9 mouse cellular contexts compared by ENCODE assay signal in genomic region chr4:24720834-24721233, GRCm38 (mm10).
DNase-seq lines count a peak whose midpoint lies in the region; ATAC-seq and TF ChIP-seq lines count a peak whose summit lies in the region.
"Had no signal": no experiment of that assay in that cellular context is flagged by ENCODE, and none has a peak within 500 bp of the region (broad histone marks: within the 10 kb centered on the region; RNA-seq: fewer than 3 reads in every experiment).

No protein-coding gene starts in this region.

- TF ChIP-seq CTCF in liver, adult 2 months (IDR thresholded peaks at IDR 0.05; ENCODE audit: low read depth, low read length), result no peak
- TF ChIP-seq CTCF in left cerebral cortex, adult 2 months (IDR thresholded peaks at IDR 0.05), result peak; percentile 78

- TF ChIP-seq POLR2A in liver, adult 2 months (IDR thresholded peaks at IDR 0.05; ENCODE audit: extremely low read depth, insufficient read depth, low read length), result no peak

- H3K9me3 ChIP-seq in liver, embryonic 12.5 days (replicated peaks), result no peaks in the 10 kb centered on the region
- H3K9me3 ChIP-seq in intestine, embryonic 16.5 days (ENCODE audit: control insufficient read depth, low read length), result no peaks in the 10 kb centered on the region
- H3K9me3 ChIP-seq: limb, embryonic 15.5 days had no signal

- H3K4me1 ChIP-seq in liver, adult 2 months (ENCODE audit: control insufficient read depth, insufficient read depth, low read length), result no peaks in the 10 kb centered on the region
- H3K4me1 ChIP-seq in liver, embryonic 12.5 days, result no peaks in the 10 kb centered on the region
- H3K4me1 ChIP-seq in intestine, embryonic 16.5 days (ENCODE audit: control insufficient read depth, insufficient read depth, low read length), result no peaks in the 10 kb centered on the region
- H3K4me1 ChIP-seq: limb, embryonic 15.5 days had no signal

- ATAC-seq in liver, embryonic 12.5 days, result no peak
- ATAC-seq in intestine, embryonic 16.5 days, result peak; percentile 42; the same call in 1 of the 2 replicates
- ATAC-seq in granulocyte monocyte progenitor cell, adult 5-6 weeks (replicated peaks; ENCODE audit: poor library complexity, severe bottlenecking), result no peak

- peak; percentile 68 for DNase-seq in liver, adult 2 months (ENCODE audit: extremely low read depth, low read depth, low spot score)
- peak; percentile 14 for DNase-seq in adrenal gland, postnatal 25 days
- DNase-seq in fibroblast of lung, adult 2 months (ENCODE audit: low read depth), result peak; percentile 19
- DNase-seq in left cerebral cortex, adult 2 months (ENCODE audit: extremely low spot score in 1 of 2, low spot score in 2 of 2), result peak; percentile 61 to 66
- peak; percentile 19 for DNase-seq in neural tube, embryonic 10.5 days (ENCODE audit: extremely low spot score, low spot score)

- H3K4me3 ChIP-seq in liver, adult 2 months (ENCODE audit: insufficient read depth, low read depth, low read length), result no peak overlapping the region
- H3K4me3 ChIP-seq in liver, embryonic 12.5 days, result no peak overlapping the region
- no peak overlapping the region for H3K4me3 ChIP-seq in intestine, embryonic 16.5 days (ENCODE audit: low read length)
- H3K4me3 ChIP-seq in left cerebral cortex, adult 2 months, result no peak overlapping the region
- H3K4me3 ChIP-seq: limb, embryonic 15.5 days had no signal

- H3K27ac ChIP-seq in liver, adult 2 months (replicated peaks; ENCODE audit: insufficient read depth, low read depth, low read length), result no peak overlapping the region
- H3K27ac ChIP-seq in liver, embryonic 12.5 days, result no peak overlapping the region
- no peak overlapping the region for H3K27ac ChIP-seq in intestine, embryonic 16.5 days (ENCODE audit: low read length)
- no peak overlapping the region for H3K27ac ChIP-seq in left cerebral cortex, adult 2 months
- H3K27ac ChIP-seq: limb, embryonic 15.5 days had no signal

- no peak overlapping the region for H3K4me2 ChIP-seq in liver, embryonic 12.5 days
- no peak overlapping the region for H3K4me2 ChIP-seq in intestine, embryonic 16.5 days (ENCODE audit: low read depth, low read length)
- H3K4me2 ChIP-seq: limb, embryonic 15.5 days had no signal

- no peaks in the 10 kb centered on the region for H3K36me3 ChIP-seq in liver, adult 2 months (ENCODE audit: control insufficient read depth, insufficient read depth, low read length)
- H3K36me3 ChIP-seq in liver, embryonic 12.5 days, result no peaks in the 10 kb centered on the region
- H3K36me3 ChIP-seq in intestine, embryonic 16.5 days (ENCODE audit: control insufficient read depth, insufficient read depth, low read length), result no peaks in the 10 kb centered on the region
- H3K36me3 ChIP-seq: limb, embryonic 15.5 days had no signal

- WGBS in liver, adult 2 months, result 30% methylated on average over 3 of the region's 3 CpGs
- 29% methylated on average over 3 of the region's 3 CpGs for WGBS in liver, embryonic 12.5 days (ENCODE audit: insufficient replicate concordance)
- 24% methylated on average over 3 of the region's 3 CpGs for WGBS in intestine, embryonic 16.5 days

- no peaks in the 10 kb centered on the region for H3K79me2 ChIP-seq in liver, adult 2 months (ENCODE audit: control insufficient read depth, insufficient read depth, low read length)

- H3K27me3 ChIP-seq in liver, adult 2 months (ENCODE audit: control insufficient read depth, insufficient read depth, low read length), result no peaks in the 10 kb centered on the region
- no peaks in the 10 kb centered on the region for H3K27me3 ChIP-seq in liver, embryonic 12.5 days (replicated peaks)
- H3K27me3 ChIP-seq in intestine, embryonic 16.5 days (replicated peaks; ENCODE audit: control insufficient read depth, insufficient read depth, low read length), result no peaks in the 10 kb centered on the region
- H3K27me3 ChIP-seq: limb, embryonic 15.5 days had no signal

- no peak overlapping the region for H3K9ac ChIP-seq in liver, adult 2 months (ENCODE audit: low read depth, low read length)
- no peak overlapping the region for H3K9ac ChIP-seq in liver, embryonic 12.5 days
- H3K9ac ChIP-seq in intestine, embryonic 16.5 days (ENCODE audit: low read depth, low read length), result no peak overlapping the region
- H3K9ac ChIP-seq: limb, embryonic 15.5 days had no signal

- intact Hi-C loops in left cerebral cortex, adult 2 months (cut with DNase I), result loop anchor here (1.0 to 5.0 kb wide), 2 partner anchors 176 to 456 kb away; no protein-coding TSS in a partner anchor

Comparison
In these comparisons a context has a peak if more than half of its experiments do, and no peak if none do; other contexts are left out.
1. DNase-seq: peak in every context shown above with its lines; median percentile 68 in liver, adult 2 months; 64 in left cerebral cortex, adult 2 months; 19 in fibroblast of lung, adult 2 months; 19 in neural tube, embryonic 10.5 days; 14 in adrenal gland, postnatal 25 days.